Mouse (Mus musculus) kidney, adult 2 months (tissue): ENCODE measurements around the gene Prn. TPM values are rescaled to one million over a fixed set of nuclear protein-coding genes. Genes with fewer than 3 reads are reported as not detected.

Source experiments
- DNase-seq: peaks from one replicate; pipeline ENCODE4 v3.0.0; 2021
- H3K27ac ChIP-seq: fragments of 200-500 bp; 2 replicates; pipeline ENCODE4 v1.5.1; 2012; ENCODE audit warnings: low read depth, low read length, control low read depth, inconsistent platforms; ENCODE audit not compliant: insufficient read depth
- H3K27me3 ChIP-seq: fragments of 200-500 bp; replicated peaks from 2 replicates; pipeline ENCODE4 v1.6.1; 2012; ENCODE audit warnings: mild to moderate bottlenecking, moderate library complexity, low read length, inconsistent platforms; ENCODE audit not compliant: control insufficient read depth, insufficient read depth
- H3K36me3 ChIP-seq: fragments of 200-500 bp; 2 replicates; pipeline ENCODE4 v1.6.1; 2012; ENCODE audit warnings: mild to moderate bottlenecking, moderate library complexity, low read length, inconsistent platforms; ENCODE audit not compliant: control insufficient read depth, insufficient read depth
- H3K4me1 ChIP-seq: fragments of 200-500 bp; 2 replicates; pipeline ENCODE4 v1.6.1; 2011; ENCODE audit warnings: low read length; ENCODE audit not compliant: control insufficient read depth, insufficient read depth
- H3K4me3 ChIP-seq: fragments of 200-500 bp; 2 replicates; pipeline ENCODE4 v1.5.1; 2011; ENCODE audit warnings: mild to moderate bottlenecking, low read depth, low read length, control low read depth; ENCODE audit not compliant: insufficient read depth
- CTCF ChIP-seq: fragments of 200-500 bp; conservative IDR thresholded peaks from 2 replicates; pipeline ENCODE4 v1.5.1; 2011; ENCODE audit warnings: low read depth, mild to moderate bottlenecking, control low read depth, low read length, moderate library complexity, mixed read lengths; ENCODE audit not compliant: insufficient read depth, insufficient read length
- POLR2A ChIP-seq: fragments of 200-500 bp; IDR thresholded peaks from one replicate; pipeline ENCODE4 v1.6.1; 2011; ENCODE audit warnings: low read depth, low read length, control low read depth
- WGBS: fragments of 180-500 bp; shearing (Covaris S2); methylation state at CpG from one replicate; pipeline ENCODE4 v1.1.7; 2018; 5-methylcytosine and 5-hydroxymethylcytosine counted together
- polyA plus RNA-seq: library from polyadenylated mRNA; depleted of rRNA; stranded (reverse); fragments of >200 nt; gene quantifications from 2 replicates; pipeline ENCODE4 v1.2.3, GENCODE M21; 2012

The Prn gene
- polyA plus RNA-seq, 1 experiment = not detected

- TF ChIP-seq CTCF = no peak
- TF ChIP-seq POLR2A = no peak
- no peaks in the 10 kb centered on the region for H3K27me3 ChIP-seq
- H3K27ac ChIP-seq = no peak overlapping the region
- no peak overlapping the region for H3K4me3 ChIP-seq
- H3K36me3 ChIP-seq = no peaks in the 10 kb centered on the region
- no peaks in the 10 kb centered on the region for H3K4me1 ChIP-seq
- DNase-seq = no peak
- 85% methylated on average over 7 of the region's 7 CpGs for WGBS
These were observed 46.8 kb downstream of the Prn start for GRCm38 (mm10) chr2:131956336-131957256.

DNA sequence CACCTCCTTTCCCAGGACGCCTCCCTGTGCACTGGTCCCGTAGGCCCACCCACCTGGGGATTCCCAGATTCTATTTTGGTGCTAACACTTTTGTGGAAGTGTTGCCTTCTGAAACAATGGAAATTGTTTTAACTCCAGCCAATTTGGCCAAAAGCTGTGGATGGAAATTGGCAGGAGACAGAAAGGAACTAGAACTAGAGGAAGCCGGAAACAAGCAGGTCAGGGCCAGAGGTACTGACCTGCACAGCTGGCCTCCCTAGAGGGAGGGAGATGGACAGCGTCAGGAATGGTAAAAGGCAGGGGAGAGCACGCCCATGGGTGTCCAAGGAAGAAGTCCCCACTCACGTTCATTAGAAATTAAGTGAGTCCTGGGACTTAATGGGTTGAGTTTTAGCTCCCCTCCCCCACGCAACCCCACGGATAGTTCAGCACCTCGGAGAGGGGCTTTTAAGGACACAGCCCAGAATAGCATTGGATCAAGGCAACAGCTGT, 48.0 kb downstream of the Prn start:
- no peak overlapping the region for H3K4me3 ChIP-seq
- H3K27ac ChIP-seq = no peak overlapping the region
- DNase-seq = peak; percentile 63
- 43% methylated on average over 9 of the region's 9 CpGs for WGBS
- TF ChIP-seq CTCF = no peak
- no peak for TF ChIP-seq POLR2A
- H3K4me1 ChIP-seq = no peaks in the 10 kb centered on the region
- no peaks in the 10 kb centered on the region for H3K27me3 ChIP-seq
- no peaks in the 10 kb centered on the region for H3K36me3 ChIP-seq

DNA sequence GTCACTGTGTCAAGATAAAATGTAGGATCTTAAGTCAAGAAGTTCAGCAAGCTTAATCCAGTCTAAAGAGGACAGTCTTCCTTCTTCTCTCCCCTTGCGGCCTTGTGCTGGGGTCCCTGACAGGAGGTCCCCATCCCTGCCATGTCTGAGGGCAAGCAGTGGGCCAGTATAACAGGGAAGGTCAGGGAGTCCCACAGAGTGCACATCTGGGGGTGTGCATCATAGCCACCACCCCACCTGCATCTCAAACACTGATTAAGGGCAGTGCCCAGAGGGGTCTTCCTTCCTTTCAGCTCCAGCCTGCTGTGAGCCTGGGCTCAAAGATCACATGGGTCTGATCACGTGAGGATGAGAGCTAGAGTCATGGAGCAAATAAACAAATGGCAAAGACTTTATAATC, 51.9 kb downstream of the Prn start:
- no peak for DNase-seq
- Histone ChIP-seq H3K27me3 (no peaks in the 10 kb centered on the region), H3K4me1 (no peaks in the 10 kb centered on the region), H3K4me3 (no peak overlapping the region), H3K36me3 (no peaks in the 10 kb centered on the region), H3K27ac (no peak overlapping the region)
- WGBS = 77% methylated on average over 2 of the region's 2 CpGs
- TF ChIP-seq CTCF (no peak), POLR2A (no peak)

DNA sequence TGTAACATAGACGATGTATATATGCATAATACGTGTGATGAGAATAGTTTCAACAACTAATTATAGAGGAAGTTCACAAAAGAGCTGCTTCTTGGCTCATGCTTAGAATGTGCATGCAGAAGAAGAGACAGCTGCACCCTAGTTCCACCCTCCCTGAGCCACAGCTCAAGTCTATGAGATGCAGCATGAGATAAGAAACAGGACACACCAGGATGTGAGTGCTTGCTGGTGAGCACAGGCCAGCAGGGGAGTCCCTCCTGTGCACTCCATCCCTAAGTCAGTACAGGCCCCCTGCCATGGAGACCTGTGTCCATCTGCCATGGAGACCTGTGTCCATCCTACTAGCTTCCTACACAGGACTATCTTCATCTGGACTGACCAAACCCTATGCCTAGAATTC, 60.8 kb downstream of the Prn start:
- Histone ChIP-seq H3K27ac (no peak overlapping the region), H3K4me3 (no peak overlapping the region), H3K27me3 (no peaks in the 10 kb centered on the region), H3K4me1 (no peaks in the 10 kb centered on the region), H3K36me3 (no peaks in the 10 kb centered on the region)
- 93% methylated on average over 2 of the region's 2 CpGs for WGBS
- TF ChIP-seq POLR2A (no peak), CTCF (no peak)
- no peak for DNase-seq

DNA sequence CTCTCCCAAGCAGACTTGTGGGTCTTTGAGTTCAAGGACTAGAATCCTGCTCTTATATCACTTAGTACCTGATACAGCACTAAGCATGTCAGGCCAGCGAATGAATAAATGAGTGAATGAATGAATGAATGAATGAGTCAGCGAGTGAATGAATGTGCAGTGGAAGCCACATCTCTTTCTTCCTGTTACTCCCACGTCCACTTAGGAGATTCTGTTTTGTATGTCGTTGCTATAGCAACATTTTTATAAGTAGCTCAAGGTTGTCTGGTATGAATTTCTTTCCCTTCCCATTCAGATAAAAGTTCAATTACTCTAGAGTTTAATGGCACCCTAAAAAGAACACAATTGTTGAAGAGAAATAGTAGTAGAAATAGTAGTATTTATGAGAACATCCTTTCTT, 61.3 kb downstream of the Prn start:
- WGBS = 80% methylated on average over 4 of the region's 4 CpGs
- DNase-seq = no peak
- Histone ChIP-seq H3K27ac (no peak overlapping the region), H3K4me3 (no peak overlapping the region), H3K4me1 (no peaks in the 10 kb centered on the region), H3K27me3 (no peaks in the 10 kb centered on the region), H3K36me3 (no peaks in the 10 kb centered on the region)
- TF ChIP-seq CTCF (no peak), POLR2A (no peak)

DNA sequence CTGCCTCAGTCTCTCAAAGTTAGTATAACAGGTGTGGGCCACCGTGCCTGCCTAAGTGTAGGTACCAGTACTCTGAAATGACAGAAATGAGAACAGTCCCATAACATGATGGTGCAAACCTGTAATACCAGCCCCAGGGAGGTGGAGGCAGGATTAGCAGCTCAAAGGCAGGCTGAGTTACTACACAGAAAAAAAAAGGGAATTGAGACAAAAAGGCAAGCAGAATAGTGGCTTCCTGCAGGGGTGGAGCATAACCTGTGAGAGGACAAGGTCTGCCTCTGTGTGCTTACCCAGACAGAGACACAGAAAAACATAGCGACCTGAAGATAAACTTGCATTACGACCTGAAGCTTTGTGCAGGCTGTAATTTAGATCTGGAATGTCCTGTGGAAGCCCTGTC, 66.9 kb downstream of the Prn start:
- Histone ChIP-seq H3K27me3 (no peaks in the 10 kb centered on the region), H3K36me3 (no peaks in the 10 kb centered on the region), H3K4me3 (no peak overlapping the region), H3K4me1 (no peaks in the 10 kb centered on the region), H3K27ac (no peak overlapping the region)
- 75% methylated on average over 3 of the region's 3 CpGs for WGBS
- TF ChIP-seq CTCF (no peak), POLR2A (no peak)
- DNase-seq = no peak

DNA sequence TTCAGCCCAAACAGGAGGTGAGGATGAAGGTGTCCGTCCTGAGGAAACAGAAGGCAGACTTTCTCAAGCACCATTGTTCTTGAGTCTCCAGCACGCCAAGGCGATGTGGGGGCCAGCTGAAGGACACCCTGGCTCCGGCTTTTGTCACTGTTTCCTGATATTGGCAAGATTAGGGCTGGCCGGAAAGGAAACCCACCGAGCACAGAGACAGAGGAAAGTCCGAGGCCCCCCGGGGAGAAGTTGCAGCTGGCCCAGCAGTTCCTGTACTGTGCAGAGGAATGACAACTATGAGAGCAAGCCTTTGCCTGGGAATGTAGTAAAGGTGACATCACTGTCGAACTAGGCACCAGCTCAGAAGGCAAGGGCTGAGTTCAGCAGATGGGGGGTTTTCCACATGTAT, 71.1 kb downstream of the Prn start:
- H3K27ac ChIP-seq = no peak overlapping the region
- no peaks in the 10 kb centered on the region for H3K4me1 ChIP-seq
- DNase-seq = peak; percentile 72
- H3K36me3 ChIP-seq = no peaks in the 10 kb centered on the region
- TF ChIP-seq POLR2A (no peak), CTCF (no peak)
- WGBS = 49% methylated on average over 9 of the region's 9 CpGs
- no peaks in the 10 kb centered on the region for H3K27me3 ChIP-seq
- H3K4me3 ChIP-seq = no peak overlapping the region
